26 mouse cellular contexts compared by ENCODE assay signal in genomic region chr12:8281225-8282017, GRCm38 (mm10). TPM values are rescaled to one million over a fixed set of nuclear protein-coding genes. Genes with fewer than 3 reads are reported as not detected.
DNase-seq lines count a peak whose midpoint lies in the region; ATAC-seq and TF ChIP-seq lines count a peak whose summit lies in the region.
"Had no signal": no experiment of that assay in that cellular context is flagged by ENCODE, and none has a peak within 500 bp of the region (broad histone marks: within the 10 kb centered on the region; RNA-seq: fewer than 3 reads in every experiment).

No protein-coding gene starts in this region.

- H3K27ac ChIP-seq in limb, embryonic 15.5 days, result no peak overlapping the region
- no peak overlapping the region for H3K27ac ChIP-seq in limb, embryonic 10.5 days
- H3K27ac ChIP-seq in ES-Bruce4 (ENCODE audit: insufficient read depth, low read length), result no peak overlapping the region
- H3K27ac ChIP-seq in liver, embryonic 15.5 days (replicated peaks), result no peak overlapping the region
- H3K27ac ChIP-seq: forebrain, embryonic 15.5 days; hindbrain, embryonic 12.5 days; kidney, postnatal 0 days; liver, embryonic 14.5 days; macrophage had no signal

- no peaks in the 10 kb centered on the region for H3K9me3 ChIP-seq in limb, embryonic 15.5 days
- no peaks in the 10 kb centered on the region for H3K9me3 ChIP-seq in limb, embryonic 10.5 days (replicated peaks)
- no peaks in the 10 kb centered on the region for H3K9me3 ChIP-seq in ES-Bruce4 (replicated peaks; ENCODE audit: control insufficient read depth, insufficient read depth, low read length, poor library complexity, severe bottlenecking)
- H3K9me3 ChIP-seq in liver, embryonic 15.5 days (replicated peaks), result no peaks in the 10 kb centered on the region
- H3K9me3 ChIP-seq: forebrain, embryonic 15.5 days; hindbrain, embryonic 12.5 days had no signal

- TF ChIP-seq POLR2A in ES-Bruce4 (IDR thresholded peaks at IDR 0.05; ENCODE audit: insufficient read depth, low read length), result no peak

- H3K4me1 ChIP-seq in limb, embryonic 15.5 days, result no peaks in the 10 kb centered on the region
- H3K4me1 ChIP-seq in limb, embryonic 10.5 days, result 0 out of 2 replicates have a peak, but pooled peaks cover 5% of the 10 kb centered on the region
- H3K4me1 ChIP-seq in ES-Bruce4 (ENCODE audit: control insufficient read depth, insufficient read depth, low read length), result no peaks in the 10 kb centered on the region
- H3K4me1 ChIP-seq in liver, embryonic 15.5 days (replicated peaks), result no peaks in the 10 kb centered on the region
- H3K4me1 ChIP-seq: forebrain, embryonic 15.5 days; hindbrain, embryonic 12.5 days had no signal

- H3K36me3 ChIP-seq in limb, embryonic 15.5 days, result peaks cover 16% of the 10 kb centered on the region; the same call in 1 of the 2 replicates
- peaks cover 19% of the 10 kb centered on the region for H3K36me3 ChIP-seq in limb, embryonic 10.5 days
- no peaks in the 10 kb centered on the region for H3K36me3 ChIP-seq in ES-Bruce4 (ENCODE audit: control insufficient read depth, insufficient read depth, low read length, poor library complexity, severe bottlenecking)
- peaks cover 4% of the 10 kb centered on the region; the same call in 1 of the 2 replicates for H3K36me3 ChIP-seq in liver, embryonic 15.5 days (replicated peaks)
- H3K36me3 ChIP-seq: forebrain, embryonic 15.5 days had no signal

- peak; percentile 90 for DNase-seq in heart, adult 11 months
- DNase-seq in heart, adult 8-10 months (ENCODE audit: low spot score), result no peak
- DNase-seq in limb, embryonic 10.5 days (ENCODE audit: low spot score), result no peak
- no peak for DNase-seq in embryo, embryonic 9.5 days (ENCODE audit: extremely low spot score)
- DNase-seq in frontal cortex, postnatal 36 days (ENCODE audit: low spot score in 2 of 2), result no peak
- DNase-seq: adrenal gland, postnatal 10 days; cerebellum, adult 18-20 months; cerebellum, postnatal 25 days; gastrocnemius, postnatal 10 days; heart, postnatal 14 days; kidney, adult 18-20 months; layer of hippocampus, adult 9-11 months had no signal

- no peak overlapping the region for H3K4me3 ChIP-seq in limb, embryonic 15.5 days
- H3K4me3 ChIP-seq in limb, embryonic 10.5 days, result no peak overlapping the region
- 0 out of 2 replicates have a peak overlapping the region, but pooled peaks have one; percentile 17 for H3K4me3 ChIP-seq in ES-Bruce4 (ENCODE audit: low read depth, low read length)
- no peak overlapping the region for H3K4me3 ChIP-seq in liver, embryonic 15.5 days (replicated peaks)
- H3K4me3 ChIP-seq: forebrain, embryonic 15.5 days; hindbrain, embryonic 12.5 days had no signal

- TF ChIP-seq EP300 in ES-Bruce4 (IDR thresholded peaks at IDR 0.05; ENCODE audit: insufficient read depth, low read depth, low read length), result no peak

- no peak overlapping the region for H3K4me2 ChIP-seq in limb, embryonic 15.5 days
- H3K4me2 ChIP-seq in liver, embryonic 15.5 days, result no peak overlapping the region
- H3K4me2 ChIP-seq: forebrain, embryonic 15.5 days; hindbrain, embryonic 12.5 days had no signal

- no peaks in the 10 kb centered on the region for H3K27me3 ChIP-seq in limb, embryonic 15.5 days
- no peaks in the 10 kb centered on the region for H3K27me3 ChIP-seq in limb, embryonic 10.5 days (ENCODE audit: low read depth, poor library complexity, severe bottlenecking)
- no peaks in the 10 kb centered on the region for H3K27me3 ChIP-seq in ES-Bruce4 (ENCODE audit: control insufficient read depth, insufficient read depth, low read length, poor library complexity, severe bottlenecking)
- no peaks in the 10 kb centered on the region for H3K27me3 ChIP-seq in liver, embryonic 15.5 days
- H3K27me3 ChIP-seq: forebrain, embryonic 15.5 days; hindbrain, embryonic 12.5 days had no signal

- no peak for TF ChIP-seq CTCF in ES-Bruce4 (IDR thresholded peaks at IDR 0.05; ENCODE audit: low read depth, low read length)

- ATAC-seq in limb, embryonic 15.5 days (ENCODE audit: insufficient number of reproducible peaks, low FRiP score, low TSS enrichment, low read depth), result 0 out of 2 replicates have a peak, but pooled peaks have one; percentile 33
- ATAC-seq in liver, embryonic 15.5 days (ENCODE audit: insufficient read depth), result peak; percentile 25; the same call in 1 of the 2 replicates
- ATAC-seq: forebrain, embryonic 15.5 days; lung, postnatal 0 days had no signal

- no peak overlapping the region for H3K9ac ChIP-seq in limb, embryonic 15.5 days
- no peak overlapping the region for H3K9ac ChIP-seq in ES-Bruce4 (ENCODE audit: low read depth, poor library complexity, severe bottlenecking)
- no peak overlapping the region for H3K9ac ChIP-seq in liver, embryonic 15.5 days
- H3K9ac ChIP-seq: forebrain, embryonic 15.5 days; hindbrain, embryonic 12.5 days; liver, embryonic 14.5 days had no signal

- 87% methylated on average over 15 of the region's 15 CpGs for WGBS in limb, embryonic 15.5 days
- 89% methylated on average over 15 of the region's 15 CpGs for WGBS in limb, embryonic 10.5 days
- WGBS in liver, embryonic 15.5 days (ENCODE audit: insufficient replicate concordance), result 71% methylated on average over 15 of the region's 15 CpGs

RNA-seq across cellular contexts. Expression of gene Gdf7, which starts 20.3 kb away (rescaled TPM):
- total RNA-seq in heart, adult 8-10 months (2022), result under 1 TPM; 0.37 to 0.78 (median 0.38) TPM
- 0.20 and 0.27 TPM in 2 replicates for polyA plus RNA-seq in limb, embryonic 15.5 days (2015; fragmentation: Nextera tagmentation; extraction: Ambion mirVana)
- 0.13 and 0.14 TPM in 2 replicates for polyA plus RNA-seq in limb, embryonic 10.5 days (2016; fragmentation: Nextera tagmentation; extraction: Ambion mirVana)
- polyA plus RNA-seq in ES-Bruce4 (2011; ENCODE audit: insufficient read depth, insufficient read length, low read depth, missing spikeins), result not detected in 2 replicates
- polyA plus RNA-seq in liver, embryonic 15.5 days (2015; fragmentation: Nextera tagmentation; extraction: Ambion mirVana), result not detected in 2 replicates
- total RNA-seq: gastrocnemius, postnatal 10 days; granulocyte monocyte progenitor cell, adult 5-6 weeks; MEL; neutrophil, adult 5-6 weeks had no signal
- polyA plus RNA-seq: liver, embryonic 14.5 days; lung, postnatal 0 days; macrophage; thymus, postnatal 0 days; urinary bladder, adult 2 months had no signal

RNA-seq across cellular contexts. Expression of gene Hs1bp3, which starts 31.8 kb away (rescaled TPM):
- 10 to 100 TPM; 13.9 to 20.3 (median 17.1) TPM for total RNA-seq in heart, adult 8-10 months (2022)
- 16.8 and 17.0 TPM in 2 replicates for polyA plus RNA-seq in limb, embryonic 15.5 days (2015; fragmentation: Nextera tagmentation; extraction: Ambion mirVana)
- polyA plus RNA-seq in limb, embryonic 10.5 days (2016; fragmentation: Nextera tagmentation; extraction: Ambion mirVana), result 18.4 and 19.5 TPM in 2 replicates
- 32.6 and 37.5 TPM in 2 replicates for polyA plus RNA-seq in ES-Bruce4 (2011; ENCODE audit: insufficient read depth, insufficient read length, low read depth, missing spikeins)
- 4.0 and 4.3 TPM in 2 replicates for polyA plus RNA-seq in liver, embryonic 15.5 days (2015; fragmentation: Nextera tagmentation; extraction: Ambion mirVana)
